Mouse (Mus musculus) hindbrain, embryonic 16.5 days (tissue): Measurements from ENCODE around the gene Insc. TPM values are rescaled to one million over a fixed set of nuclear protein-coding genes. Genes with fewer than 3 reads are reported as not detected.

Experiments used
- ATAC-seq: fragments of 200-750 bp; cut with Nextera tagmentation; 2 replicates; pipeline ENCODE4 v1.8.0; 2017; ENCODE audit warnings: moderate TSS enrichment, moderate library complexity
- H3K27ac ChIP-seq: fragments of 300-500 bp; sonication (generic); 2 replicates; pipeline ENCODE4 v1.5.1; 2014; ENCODE audit warnings: low read depth, mild to moderate bottlenecking, control low read depth, low read length, moderate library complexity
- H3K27me3 ChIP-seq: fragments of 300-500 bp; sonication (generic); replicated peaks from 2 replicates; pipeline ENCODE4 v1.6.1; 2014; ENCODE audit warnings: low read length; ENCODE audit not compliant: control insufficient read depth, insufficient read depth
- H3K36me3 ChIP-seq: fragments of 300-500 bp; sonication (generic); 2 replicates; pipeline ENCODE4 v1.6.1; 2014; ENCODE audit warnings: mild to moderate bottlenecking, low read length, moderate library complexity, mixed read lengths; ENCODE audit not compliant: control insufficient read depth, insufficient read depth
- H3K4me1 ChIP-seq: fragments of 300-500 bp; sonication (generic); 2 replicates; pipeline ENCODE4 v1.6.1; 2014; ENCODE audit warnings: low read depth, low read length; ENCODE audit not compliant: control insufficient read depth, insufficient read depth
- H3K4me2 ChIP-seq: fragments of 300-500 bp; sonication (generic); 2 replicates; pipeline ENCODE4 v1.6.1; 2014; ENCODE audit warnings: mild to moderate bottlenecking, low read length, control low read depth, moderate library complexity
- H3K4me3 ChIP-seq: fragments of 300-500 bp; sonication (generic); 2 replicates; pipeline ENCODE4 v1.5.1; 2014; ENCODE audit warnings: mild to moderate bottlenecking, low read length, control low read depth, moderate library complexity
- H3K9ac ChIP-seq: fragments of 300-500 bp; sonication (generic); 2 replicates; pipeline ENCODE4 v1.6.1; 2014; ENCODE audit warnings: low read depth, mild to moderate bottlenecking, control low read depth, low read length, moderate library complexity
- H3K9me3 ChIP-seq: fragments of 300-500 bp; sonication (generic); 2 replicates; pipeline ENCODE4 v1.6.1; 2014; ENCODE audit warnings: mild to moderate bottlenecking, low read length, moderate library complexity; ENCODE audit not compliant: control insufficient read depth
- WGBS: fragments of 180-500 bp; shearing (Covaris S2); extraction: QIAGEN DNeasy Blood & Tissue Kit; methylation state at CpG from one replicate; pipeline ENCODE4 v1.1.7; 2014; 5-methylcytosine and 5-hydroxymethylcytosine counted together
- polyA plus RNA-seq: library from polyadenylated mRNA; unstranded; fragments of >200 nt; fragmentation: Nextera tagmentation; extraction: Ambion mirVana; gene quantifications from 2 replicates; pipeline ENCODE4 v1.2.1, GENCODE M21; 2015

Insc gene
- polyA plus RNA-seq, 1 experiment from 2014 or later = 4.1 TPM

DNA sequence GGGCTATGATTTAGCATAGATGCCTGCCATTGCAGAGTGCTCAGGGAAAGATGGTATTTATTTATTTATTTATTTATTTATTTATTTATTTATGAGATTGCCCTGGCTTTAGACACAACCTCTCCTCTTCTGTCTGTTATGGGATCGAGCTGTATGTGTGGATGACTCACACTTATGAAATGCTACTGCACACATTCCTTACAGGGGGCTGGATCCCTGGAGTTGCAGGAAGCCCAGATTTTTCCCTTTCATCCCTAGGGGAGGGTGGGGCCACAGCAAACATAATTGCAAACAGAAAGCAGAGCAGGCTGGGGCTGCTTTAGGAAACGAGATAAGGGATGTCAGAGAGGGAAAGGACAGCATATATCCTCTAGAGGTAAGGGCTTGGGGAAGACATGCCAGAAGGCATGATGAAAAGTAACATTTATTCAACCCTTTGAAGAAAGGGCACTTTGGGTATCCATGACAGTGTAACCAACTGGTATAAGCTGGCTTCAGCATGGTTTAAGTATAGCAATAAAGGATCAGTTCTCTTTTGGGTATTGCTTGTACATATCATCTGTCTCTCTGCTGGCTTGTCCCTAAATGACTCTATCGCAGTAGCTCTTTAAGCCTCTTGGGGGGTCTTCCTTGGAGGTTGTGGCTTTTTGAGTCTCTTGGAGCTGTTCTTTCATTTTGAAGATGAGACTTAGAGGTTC is 130.0 kb downstream of the Insc start:
- ATAC-seq = peak; percentile 58
- no peak overlapping the region for H3K9ac ChIP-seq
- 58% methylated on average over 3 of the region's 3 CpGs for WGBS
- no peaks in the 10 kb centered on the region for H3K9me3 ChIP-seq
- H3K36me3 ChIP-seq = no peaks in the 10 kb centered on the region
- no peaks in the 10 kb centered on the region for H3K27me3 ChIP-seq
- peaks cover 7% of the 10 kb centered on the region for H3K4me1 ChIP-seq
- no peak overlapping the region for H3K27ac ChIP-seq
- no peak overlapping the region for H3K4me2 ChIP-seq
- no peak overlapping the region for H3K4me3 ChIP-seq

DNA sequence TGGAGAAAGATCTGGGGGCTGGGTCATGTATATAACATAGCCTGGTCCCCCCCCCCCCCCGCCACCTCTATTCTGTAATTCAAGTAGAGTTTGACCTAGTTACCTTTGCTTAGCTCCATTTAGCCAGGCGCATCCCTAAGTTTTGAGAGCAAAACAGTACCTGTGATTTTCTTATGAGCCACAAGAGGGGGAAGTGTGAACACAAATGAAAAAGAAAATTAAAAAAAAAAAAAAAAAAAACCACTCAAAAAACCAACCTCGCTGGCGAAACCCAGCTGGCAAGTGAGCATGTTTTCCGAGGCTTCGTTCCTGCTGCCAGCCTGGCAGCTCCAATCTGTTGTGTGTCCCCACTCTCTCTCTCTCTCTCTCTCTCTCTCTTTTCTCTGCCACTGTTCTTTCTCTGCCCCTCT is 130.5 kb downstream of the Insc start:
- Histone ChIP-seq H3K4me2 (peak overlapping the region; percentile 27; the same call in 1 of the 2 replicates), H3K9ac (no peak overlapping the region), H3K27ac (no peak overlapping the region), H3K27me3 (no peaks in the 10 kb centered on the region), H3K9me3 (no peaks in the 10 kb centered on the region), H3K36me3 (no peaks in the 10 kb centered on the region), H3K4me3 (no peak overlapping the region), H3K4me1 (peaks cover 7% of the 10 kb centered on the region)
- peak; percentile 65 for ATAC-seq
- 21% methylated on average over 6 of the region's 6 CpGs for WGBS

DNA sequence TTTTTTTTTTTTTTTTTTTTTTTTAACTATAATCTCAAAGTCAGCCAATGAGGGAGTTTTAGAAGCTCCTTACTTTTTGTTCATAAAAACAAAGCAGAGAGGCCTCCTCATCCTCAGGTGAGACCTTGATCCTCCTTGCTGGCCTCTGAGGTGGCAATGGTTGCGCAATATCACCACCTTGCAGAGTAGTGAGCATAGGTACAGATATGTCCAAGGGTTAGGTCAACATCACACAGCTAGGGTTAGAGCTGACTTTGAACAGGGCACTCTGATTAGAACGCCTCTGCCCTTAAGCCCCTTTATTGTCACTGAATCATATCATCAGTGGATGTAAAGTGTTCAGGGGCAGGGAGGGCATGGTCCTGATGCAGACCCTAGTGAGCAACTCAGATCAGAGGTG is 131.1 kb downstream of the Insc start:
- Histone ChIP-seq H3K27ac (no peak overlapping the region), H3K4me2 (no peak overlapping the region), H3K27me3 (no peaks in the 10 kb centered on the region), H3K9ac (no peak overlapping the region), H3K4me3 (no peak overlapping the region), H3K36me3 (no peaks in the 10 kb centered on the region), H3K9me3 (no peaks in the 10 kb centered on the region), H3K4me1 (peaks cover 7% of the 10 kb centered on the region)
- no peak for ATAC-seq
- WGBS = 92% methylated on average over 2 of the region's 2 CpGs

GRCm38 (mm10) chr7:114883602-114884001 is 140.1 kb downstream of the Insc start:
- Histone ChIP-seq H3K9me3 (no peaks in the 10 kb centered on the region), H3K36me3 (no peaks in the 10 kb centered on the region), H3K4me3 (no peak overlapping the region), H3K4me1 (no peaks in the 10 kb centered on the region; the same call in 1 of the 2 replicates), H3K9ac (no peak overlapping the region), H3K4me2 (no peak overlapping the region), H3K27me3 (no peaks in the 10 kb centered on the region), H3K27ac (no peak overlapping the region)
- no peak for ATAC-seq
- WGBS = 71% methylated on average over 2 of the region's 2 CpGs

DNA sequence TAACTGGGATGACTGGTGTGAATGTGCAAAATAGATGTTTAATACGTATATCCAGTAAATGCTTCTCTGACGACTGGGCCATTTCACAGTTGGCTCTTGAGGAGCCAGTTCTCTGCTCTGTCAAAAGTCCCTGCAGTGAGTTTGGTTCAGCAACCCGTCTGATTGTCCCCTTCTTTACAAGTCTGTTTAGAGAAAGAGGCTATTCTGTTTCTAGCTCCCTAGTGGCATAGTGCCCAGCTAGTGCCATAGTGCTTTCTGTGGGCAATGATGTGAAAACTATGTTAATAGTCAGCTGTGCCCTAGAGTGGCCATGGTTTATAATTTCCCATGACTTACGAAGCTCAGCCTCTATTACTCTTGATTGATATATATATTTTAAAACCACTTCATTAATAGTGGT is 143.4 kb downstream of the Insc start:
- Histone ChIP-seq H3K9me3 (no peaks in the 10 kb centered on the region), H3K4me3 (no peak overlapping the region), H3K4me1 (no peaks in the 10 kb centered on the region; the same call in 1 of the 2 replicates), H3K9ac (no peak overlapping the region), H3K27me3 (no peaks in the 10 kb centered on the region), H3K4me2 (no peak overlapping the region), H3K36me3 (no peaks in the 10 kb centered on the region), H3K27ac (peak overlapping the region; percentile 55; the same call in 1 of the 2 replicates)
- peak; percentile 74 for ATAC-seq
- WGBS = 35% methylated on average over 4 of the region's 4 CpGs

GRCm38 (mm10) chr7:114890215-114890614 is 146.7 kb downstream of the Insc start:
- no peaks in the 10 kb centered on the region; the same call in none of the 2 replicates for H3K4me1 ChIP-seq
- no peak overlapping the region for H3K27ac ChIP-seq
- H3K9me3 ChIP-seq = no peaks in the 10 kb centered on the region
- H3K4me2 ChIP-seq = no peak overlapping the region
- H3K4me3 ChIP-seq = no peak overlapping the region
- H3K27me3 ChIP-seq = no peaks in the 10 kb centered on the region
- no peaks in the 10 kb centered on the region for H3K36me3 ChIP-seq
- ATAC-seq = no peak
- H3K9ac ChIP-seq = no peak overlapping the region
- 83% methylated on average over 4 of the region's 4 CpGs for WGBS

GRCm38 (mm10) chr7:114892618-114893257 is 149.2 kb downstream of the Insc start:
- Histone ChIP-seq H3K4me1 (peaks cover 3% of the 10 kb centered on the region; the same call in 1 of the 2 replicates), H3K9me3 (no peaks in the 10 kb centered on the region), H3K4me3 (no peak overlapping the region), H3K4me2 (no peak overlapping the region), H3K27me3 (no peaks in the 10 kb centered on the region), H3K27ac (no peak overlapping the region), H3K36me3 (no peaks in the 10 kb centered on the region), H3K9ac (no peak overlapping the region)
- peak; percentile 89 for ATAC-seq

GRCm38 (mm10) chr7:114893889-114894288 is 150.4 kb downstream of the Insc start:
- 84% methylated on average over 1 of the region's 1 CpGs for WGBS

DNA sequence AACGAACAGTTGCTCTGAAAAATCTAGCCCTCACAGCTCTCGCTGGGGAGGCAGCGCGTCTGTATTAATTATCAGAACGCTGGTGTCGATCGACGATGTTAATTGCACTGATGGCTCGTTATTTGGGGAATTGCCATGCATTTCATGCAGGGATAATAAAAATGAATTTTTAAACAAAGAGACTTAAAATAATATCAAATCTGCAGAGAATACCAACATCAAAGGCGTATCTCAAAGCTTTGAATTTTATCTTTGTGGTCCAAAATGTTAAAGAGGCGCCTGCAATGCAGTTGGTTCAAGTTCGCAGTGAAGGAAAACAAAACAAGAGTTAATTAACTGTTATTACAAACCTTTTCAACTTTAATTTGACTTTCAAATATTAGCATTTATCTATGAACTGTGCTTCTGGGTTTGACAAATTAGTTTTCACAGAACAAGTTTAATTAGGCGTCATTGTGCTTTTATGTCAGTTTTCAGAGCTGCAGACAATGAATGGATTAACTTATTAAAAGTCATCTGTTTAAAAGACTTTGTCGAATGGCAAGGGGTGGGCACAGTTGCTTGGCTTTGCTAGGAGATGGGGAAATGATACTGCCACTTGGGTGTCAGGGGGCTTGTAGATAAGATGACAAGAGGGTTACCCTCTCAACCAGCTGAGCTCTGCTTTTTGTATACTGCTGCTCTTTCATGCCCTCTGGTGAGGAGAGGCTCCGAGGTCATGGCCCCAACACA is 153.6 kb downstream of the Insc start:
- no peak for ATAC-seq
- no peak overlapping the region for H3K4me3 ChIP-seq
- no peaks in the 10 kb centered on the region for H3K27me3 ChIP-seq
- peaks cover 3% of the 10 kb centered on the region; the same call in 1 of the 2 replicates for H3K4me1 ChIP-seq
- no peaks in the 10 kb centered on the region for H3K9me3 ChIP-seq
- no peak overlapping the region for H3K9ac ChIP-seq
- H3K27ac ChIP-seq = no peak overlapping the region
- no peak overlapping the region for H3K4me2 ChIP-seq
- WGBS = 44% methylated on average over 15 of the region's 15 CpGs
- no peaks in the 10 kb centered on the region for H3K36me3 ChIP-seq

More at GRCm38 (mm10) chr7:114893889-114894288, 150.4 kb downstream of the Insc start:
- Histone ChIP-seq H3K27me3 (no peaks in the 10 kb centered on the region), H3K9me3 (no peaks in the 10 kb centered on the region), H3K9ac (no peak overlapping the region), H3K4me1 (peaks cover 3% of the 10 kb centered on the region; the same call in 1 of the 2 replicates), H3K4me2 (no peak overlapping the region), H3K4me3 (no peak overlapping the region), H3K27ac (no peak overlapping the region), H3K36me3 (no peaks in the 10 kb centered on the region)
- ATAC-seq = no peak
